Mouse (Mus musculus) small intestine, adult 2 months (tissue): ENCODE measurements around the gene Golph3.

Experiments
- CTCF ChIP-seq: fragments of 200-500 bp; IDR thresholded peaks from 2 replicates; pipeline ENCODE4 v1.5.1; 2012; ENCODE audit warnings: low read depth, mild to moderate bottlenecking, control low read depth, inconsistent platforms, low read length, moderate library complexity, mixed read lengths; ENCODE audit not compliant: insufficient replicate concordance, insufficient read length; ENCODE audit errors: extremely low read depth
- POLR2A ChIP-seq: fragments of 200-500 bp; IDR thresholded peaks from 2 replicates; pipeline ENCODE4 v1.6.1; 2012; ENCODE audit warnings: low read depth, mild to moderate bottlenecking, control low read depth, inconsistent platforms, low read length, moderate library complexity

DNA sequence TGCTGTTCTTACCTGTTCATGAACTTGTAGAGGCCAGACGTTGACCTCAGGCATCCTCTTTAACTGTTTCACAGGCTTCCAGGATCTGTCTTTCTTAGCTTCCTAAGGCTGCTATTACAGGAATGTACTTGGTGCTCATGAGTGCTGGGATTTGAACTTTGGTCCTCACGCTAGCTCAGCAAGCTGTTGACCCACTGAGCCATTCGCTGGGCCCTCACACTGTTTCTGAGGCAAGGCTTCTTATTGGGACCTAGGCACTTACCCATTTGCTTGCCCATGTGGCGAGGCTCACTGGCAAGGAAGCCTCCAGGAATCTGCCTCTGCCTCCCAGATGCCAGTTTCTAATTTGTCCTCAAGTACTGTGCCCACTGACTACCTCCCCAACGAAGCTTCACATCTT lies 1.4 kb upstream of the Golph3 start:
- TF ChIP-seq POLR2A (no peak), CTCF (no peak)
